In the genomic region with DNA sequence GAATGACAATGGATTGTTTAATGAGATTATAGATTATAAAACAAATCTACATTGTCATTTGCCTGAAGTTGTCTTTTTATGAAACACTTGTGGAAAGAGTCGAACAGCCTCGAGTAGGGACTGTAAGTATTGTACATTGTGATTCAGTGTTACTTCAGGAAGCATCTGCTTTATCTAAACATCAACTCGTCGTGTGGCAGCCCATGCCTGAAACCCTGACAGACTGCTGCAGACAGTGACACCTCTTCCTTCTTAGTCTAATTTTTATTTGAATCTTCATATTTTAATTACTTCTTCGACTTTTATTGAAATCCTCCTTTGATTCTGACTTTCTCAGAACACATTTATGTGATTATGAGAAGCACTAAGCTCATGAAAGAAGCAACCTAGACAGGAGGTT, we compare ENCODE assay signal across 26 mouse cellular contexts.
"Had no signal": no experiment of that assay in that cellular context is flagged by ENCODE, and none has a peak within 500 bp of the region (broad histone marks: within the 10 kb centered on the region; RNA-seq: fewer than 3 reads in every experiment).

No protein-coding gene starts in this region.

- ATAC-seq: hindbrain, embryonic 16.5 days; inflammation-experienced regulatory T-cells, adult 6 months; intestine, embryonic 15.5 days; intestine, postnatal 0 days had no signal

- H3K4me3 ChIP-seq: heart, adult 2 months; heart, embryonic 10.5 days; heart, embryonic 12.5 days; hindbrain, embryonic 10.5 days; hindbrain, embryonic 12.5 days; intestine, embryonic 15.5 days; layer of hippocampus, adult 2 months; left cerebral cortex, adult 2 months; limb, embryonic 13.5 days; limb, embryonic 15.5 days had no signal

- H3K9me3 ChIP-seq: heart, embryonic 10.5 days; heart, embryonic 12.5 days; hindbrain, embryonic 10.5 days; hindbrain, embryonic 12.5 days; intestine, embryonic 15.5 days; limb, embryonic 13.5 days; limb, embryonic 15.5 days had no signal

- H3K27ac ChIP-seq: heart, adult 2 months; heart, embryonic 10.5 days; hindbrain, embryonic 10.5 days; hindbrain, embryonic 12.5 days; hindbrain, embryonic 14.5 days; intestine, embryonic 15.5 days; layer of hippocampus, adult 2 months; left cerebral cortex, adult 2 months; limb, embryonic 13.5 days; limb, embryonic 15.5 days; liver, embryonic 14.5 days had no signal

- H3K36me3 ChIP-seq: intestine, embryonic 15.5 days had no signal

- DNase-seq: gastrocnemius, postnatal 14 days; gastrocnemius, postnatal 36 days; heart, adult 11 months; heart, adult 2 months; heart, postnatal 10 days; heart, postnatal 4 days; kidney, adult 18-20 months; kidney, adult 8-10 months; kidney, postnatal 10 days; kidney, postnatal 25 days; kidney, postnatal 4 days; left cerebral cortex, postnatal 4 days had no signal

- H3K27me3 ChIP-seq: heart, embryonic 12.5 days; hindbrain, embryonic 12.5 days; intestine, embryonic 15.5 days; limb, embryonic 13.5 days; limb, embryonic 15.5 days had no signal

- H3K9ac ChIP-seq: heart, embryonic 12.5 days; hindbrain, embryonic 12.5 days; hindbrain, embryonic 14.5 days; intestine, embryonic 15.5 days; limb, embryonic 13.5 days; limb, embryonic 15.5 days had no signal
